Mouse (Mus musculus): ENCODE measurements around the gene Dnah8. TPM values are rescaled to one million over a fixed set of nuclear protein-coding genes. Genes with fewer than 3 reads are reported as not detected.

The Dnah8 gene
- total RNA-seq, 2 experiments from 2014 or later, result 6.1 to 23.9 TPM

GRCm38 (mm10) chr17:30657530-30658151 is 33.5 kb downstream of the Dnah8 start:
- ATAC-seq (replicated peaks; ENCODE audit: low FRiP score, poor library complexity, severe bottlenecking), result no peak

DNA sequence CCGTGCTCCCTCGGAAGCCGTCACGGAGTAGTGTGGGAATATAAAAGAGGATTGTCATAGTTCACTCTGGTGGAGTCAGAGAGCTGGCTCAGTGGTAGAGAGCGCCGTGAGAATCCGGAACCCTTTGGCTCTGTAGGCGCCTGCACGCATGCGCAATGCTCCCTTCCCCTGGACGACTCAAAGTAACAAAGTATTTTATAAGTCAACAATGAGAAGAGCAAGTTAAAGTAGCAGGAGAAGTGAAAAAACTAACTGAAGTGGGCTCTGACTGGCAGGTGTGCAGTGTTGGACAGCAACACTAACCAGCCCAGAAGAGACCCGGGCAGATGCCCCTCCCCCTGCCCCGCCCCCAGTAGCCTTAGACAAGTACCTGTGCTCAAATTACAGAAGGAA is 34.0 kb downstream of the Dnah8 start:
- ATAC-seq (replicated peaks; ENCODE audit: low FRiP score, poor library complexity, severe bottlenecking), result no peak

DNA sequence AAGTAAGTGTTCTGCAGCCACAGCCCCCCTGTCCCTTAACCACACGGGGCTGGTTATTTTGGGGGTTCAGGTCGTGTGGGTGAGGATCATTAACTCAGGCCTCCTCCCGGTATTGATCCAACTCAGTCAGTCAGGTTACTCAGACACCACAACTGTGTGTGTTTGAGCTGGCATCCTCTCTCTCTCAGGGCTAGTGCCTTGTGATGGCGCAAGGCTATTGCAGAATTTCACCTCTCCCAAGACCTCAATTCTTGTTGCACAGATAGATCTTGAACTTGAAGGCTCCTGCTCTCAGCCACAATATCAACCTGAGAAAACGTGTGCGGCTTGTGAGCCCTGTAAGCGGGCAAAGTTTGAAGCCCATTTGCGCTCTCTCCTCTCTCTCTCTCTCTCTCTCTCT is 38.0 kb downstream of the Dnah8 start:
- ATAC-seq (replicated peaks; ENCODE audit: low FRiP score, poor library complexity, severe bottlenecking), result no peak

DNA sequence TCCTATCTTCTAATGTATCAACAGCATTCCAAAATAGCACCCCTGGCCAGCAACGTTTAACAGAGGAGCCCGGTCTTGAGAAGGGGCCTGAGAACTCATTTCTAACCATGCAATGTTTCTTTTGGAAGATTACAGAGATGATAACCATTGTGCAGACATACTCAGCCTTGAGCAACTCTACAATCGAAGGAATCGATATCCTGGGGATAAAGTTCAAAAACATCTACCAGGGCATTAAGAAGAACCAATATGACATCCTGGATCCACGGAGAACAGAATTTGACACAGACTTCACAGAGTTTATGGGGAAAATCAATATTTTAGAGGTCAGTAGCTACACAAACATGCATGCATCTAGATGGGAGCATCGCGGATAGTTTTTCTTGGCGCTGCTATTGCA is 39.0 kb downstream of the Dnah8 start:
- no peak for ATAC-seq (replicated peaks; ENCODE audit: low FRiP score, poor library complexity, severe bottlenecking)

DNA sequence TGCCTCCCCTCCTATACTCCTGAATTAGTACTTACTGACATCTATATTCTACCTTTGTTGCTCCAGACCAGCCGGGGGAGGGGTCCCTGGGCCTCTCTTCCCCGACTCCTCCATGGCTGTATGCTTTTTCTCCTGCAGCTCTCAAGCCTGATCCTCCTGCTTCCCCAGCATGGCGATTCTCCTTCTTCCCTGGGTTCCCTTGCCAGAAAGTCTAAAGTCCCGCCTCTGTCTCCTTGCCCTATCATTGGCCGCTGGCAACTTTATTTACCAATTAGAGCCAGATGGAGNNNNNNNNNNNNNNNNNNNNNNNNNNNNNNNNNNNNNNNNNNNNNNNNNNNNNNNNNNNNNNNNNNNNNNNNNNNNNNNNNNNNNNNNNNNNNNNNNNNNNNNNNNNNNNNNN is 40.7 kb downstream of the Dnah8 start:
- ATAC-seq (replicated peaks; ENCODE audit: low FRiP score, poor library complexity, severe bottlenecking), result no peak

DNA sequence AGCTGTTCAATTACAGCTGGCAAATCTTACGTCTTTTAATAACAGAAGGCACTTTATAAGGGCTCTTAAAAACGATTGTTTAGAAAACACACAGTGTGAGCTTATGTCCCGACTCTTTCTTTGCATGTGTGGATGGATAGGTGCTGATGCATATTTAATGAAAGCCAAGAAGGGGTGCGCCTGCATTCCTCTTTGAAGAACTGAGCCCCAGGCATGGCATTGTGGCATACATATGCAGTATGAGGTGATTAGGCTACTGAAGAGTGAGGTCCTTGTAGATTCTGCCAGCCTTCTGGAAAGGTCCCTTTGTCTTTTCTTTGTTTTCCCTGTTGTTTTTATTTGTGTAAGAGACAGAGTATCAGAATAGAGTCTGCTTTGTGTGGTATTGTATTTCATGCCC is 48.4 kb downstream of the Dnah8 start:
- ATAC-seq (replicated peaks; ENCODE audit: low FRiP score, poor library complexity, severe bottlenecking), result no peak

- no peak for ATAC-seq (replicated peaks; ENCODE audit: low FRiP score, poor library complexity, severe bottlenecking)
Observed at GRCm38 (mm10) chr17:30673023-30673422, 48.9 kb downstream of the Dnah8 start.

- ATAC-seq (replicated peaks; ENCODE audit: low FRiP score, poor library complexity, severe bottlenecking), result no peak
Observed at GRCm38 (mm10) chr17:30675021-30675740, 51.0 kb downstream of the Dnah8 start.

- no peak for ATAC-seq (replicated peaks; ENCODE audit: low FRiP score, poor library complexity, severe bottlenecking)
Observed at GRCm38 (mm10) chr17:30678523-30678922, 54.4 kb downstream of the Dnah8 start.

GRCm38 (mm10) chr17:30679612-30680011 is 55.5 kb downstream of the Dnah8 start:
- ATAC-seq (replicated peaks; ENCODE audit: low FRiP score, poor library complexity, severe bottlenecking), result no peak

DNA sequence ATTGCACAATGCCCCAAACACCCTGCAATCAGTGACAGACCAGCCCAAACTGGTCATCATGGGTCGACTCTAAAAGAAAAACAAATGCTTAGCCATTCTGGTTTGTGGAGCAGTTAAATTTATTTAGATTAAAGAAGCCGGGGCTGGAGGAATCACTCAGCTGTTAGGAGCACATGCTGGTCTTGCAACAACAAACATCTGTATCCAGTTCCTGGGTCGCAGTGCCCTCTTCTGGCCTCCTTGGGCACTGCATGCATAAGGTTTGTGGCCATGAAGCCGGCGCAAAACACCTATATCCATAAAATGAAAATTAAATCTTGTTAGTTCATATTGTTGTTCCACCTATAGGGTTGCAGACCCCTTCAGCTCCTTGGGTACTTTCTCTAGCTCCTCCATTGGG is 57.5 kb downstream of the Dnah8 start:
- ATAC-seq (replicated peaks; ENCODE audit: low FRiP score, poor library complexity, severe bottlenecking), result 0 out of 2 replicates have a peak, but pooled peaks have one; percentile 42

GRCm38 (mm10) chr17:30690181-30690580 is 66.0 kb downstream of the Dnah8 start:
- ATAC-seq (replicated peaks; ENCODE audit: low FRiP score, poor library complexity, severe bottlenecking), result no peak

DNA sequence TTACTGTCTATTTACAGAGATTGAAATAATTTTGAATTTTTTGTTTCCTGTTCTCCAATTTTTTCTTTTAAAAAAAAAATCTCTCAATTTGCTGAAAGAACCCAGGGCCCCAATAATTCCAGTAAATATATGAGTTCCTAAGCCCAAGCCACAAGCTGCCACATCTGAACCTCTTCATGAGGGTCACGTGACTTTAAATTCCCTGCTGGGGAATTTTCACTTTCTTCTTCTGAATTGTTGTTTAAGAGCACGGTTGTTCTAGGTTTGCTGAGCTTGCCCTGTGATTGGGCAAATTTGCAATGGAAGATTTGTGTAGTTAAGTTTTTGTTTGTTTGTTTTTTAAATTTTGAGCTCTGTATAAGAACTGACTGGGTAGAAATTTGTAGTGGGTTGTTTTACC is 67.3 kb downstream of the Dnah8 start:
- ATAC-seq (replicated peaks; ENCODE audit: low FRiP score, poor library complexity, severe bottlenecking), result no peak

DNA sequence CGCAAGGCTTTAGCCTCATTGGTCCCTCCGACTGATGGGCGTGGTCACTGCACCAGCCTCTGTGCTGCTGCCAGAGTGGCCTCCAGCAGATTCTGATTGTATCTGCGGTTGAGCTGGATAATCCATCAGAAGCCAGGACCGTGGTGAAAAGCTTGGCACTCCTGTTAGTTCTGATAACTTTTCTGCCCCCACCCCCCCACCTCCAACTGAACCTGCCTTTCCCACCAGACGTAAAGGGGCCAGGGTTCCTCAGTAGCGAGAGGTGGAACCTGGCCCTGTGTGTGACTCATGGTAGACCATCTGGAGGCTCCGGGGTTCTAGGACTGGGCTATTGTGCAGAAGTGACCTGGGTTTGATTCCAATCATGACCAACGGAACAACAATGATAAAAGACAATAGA is 70.1 kb downstream of the Dnah8 start:
- no peak for ATAC-seq (replicated peaks; ENCODE audit: low FRiP score, poor library complexity, severe bottlenecking)

DNA sequence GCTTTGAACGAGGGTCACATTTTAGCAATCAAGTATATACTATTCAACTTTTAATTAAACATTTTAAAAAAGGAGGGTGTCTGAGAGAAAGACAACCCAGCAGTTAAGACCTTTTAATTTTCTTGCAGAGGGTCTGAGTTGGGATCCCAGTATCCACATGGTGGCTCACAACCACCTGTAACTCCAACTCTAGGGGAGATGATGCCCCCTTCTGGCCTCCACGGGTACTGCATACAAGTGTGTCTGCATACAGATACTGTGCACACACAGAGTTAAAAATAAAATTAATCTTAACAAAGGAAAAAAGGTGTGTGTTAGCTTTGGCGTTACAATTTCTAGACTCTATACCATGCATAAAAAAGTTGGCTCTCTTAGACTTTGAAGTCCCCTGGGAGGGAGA is 90.6 kb downstream of the Dnah8 start:
- no peak for ATAC-seq (replicated peaks; ENCODE audit: low FRiP score, poor library complexity, severe bottlenecking)

GRCm38 (mm10) chr17:30718197-30718596 is 94.0 kb downstream of the Dnah8 start:
- ATAC-seq (replicated peaks; ENCODE audit: low FRiP score, poor library complexity, severe bottlenecking), result no peak

- ATAC-seq (replicated peaks; ENCODE audit: low FRiP score, poor library complexity, severe bottlenecking), result no peak
Observed at GRCm38 (mm10) chr17:30719031-30719430, 94.9 kb downstream of the Dnah8 start.

DNA sequence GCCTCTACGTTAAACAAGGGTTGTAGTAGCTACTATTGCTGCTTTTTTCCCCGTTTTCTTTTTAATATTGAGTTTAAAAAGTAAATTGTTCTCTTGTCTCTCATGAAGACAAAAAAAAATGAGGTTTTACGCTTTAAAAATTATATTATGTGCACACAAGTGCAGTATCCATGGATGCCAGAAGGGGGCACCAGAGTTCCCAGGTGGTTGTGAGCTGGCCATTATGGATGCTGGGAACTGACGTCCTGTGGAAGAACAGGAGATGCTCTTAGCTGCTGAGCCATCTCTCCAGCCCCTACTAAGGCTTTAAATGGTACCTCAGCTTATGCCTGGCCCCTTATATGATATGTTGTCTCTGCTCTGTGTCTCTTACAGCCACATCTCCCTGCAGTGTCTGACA is 103.6 kb downstream of the Dnah8 start:
- no peak for ATAC-seq (replicated peaks; ENCODE audit: low FRiP score, poor library complexity, severe bottlenecking)

GRCm38 (mm10) chr17:30732736-30733135 is 108.6 kb downstream of the Dnah8 start:
- no peak for ATAC-seq (replicated peaks; ENCODE audit: low FRiP score, poor library complexity, severe bottlenecking)

DNA sequence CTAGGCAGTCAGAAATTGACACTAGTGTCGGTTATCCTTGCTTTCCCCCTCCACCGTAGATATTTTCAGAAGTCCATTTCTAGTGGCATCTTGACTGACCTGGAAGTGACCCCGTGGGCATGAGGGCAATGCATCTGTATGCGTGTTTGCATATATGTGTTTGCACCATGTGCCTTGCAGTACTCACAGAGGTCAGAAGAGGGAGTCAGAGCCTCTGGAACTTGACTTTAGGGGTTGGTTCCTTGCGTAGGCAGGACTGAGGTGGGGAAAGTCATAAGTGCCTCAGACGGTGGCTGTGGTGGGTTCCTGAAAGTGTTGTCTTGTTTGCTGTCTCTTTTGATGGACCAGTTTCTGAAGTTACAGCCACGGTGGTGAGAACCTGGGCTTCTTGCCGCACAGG is 110.6 kb downstream of the Dnah8 start:
- no peak for ATAC-seq (replicated peaks; ENCODE audit: low FRiP score, poor library complexity, severe bottlenecking)

- no peak for ATAC-seq (replicated peaks; ENCODE audit: low FRiP score, poor library complexity, severe bottlenecking)
Observed at GRCm38 (mm10) chr17:30735454-30735853, 111.3 kb downstream of the Dnah8 start.

DNA sequence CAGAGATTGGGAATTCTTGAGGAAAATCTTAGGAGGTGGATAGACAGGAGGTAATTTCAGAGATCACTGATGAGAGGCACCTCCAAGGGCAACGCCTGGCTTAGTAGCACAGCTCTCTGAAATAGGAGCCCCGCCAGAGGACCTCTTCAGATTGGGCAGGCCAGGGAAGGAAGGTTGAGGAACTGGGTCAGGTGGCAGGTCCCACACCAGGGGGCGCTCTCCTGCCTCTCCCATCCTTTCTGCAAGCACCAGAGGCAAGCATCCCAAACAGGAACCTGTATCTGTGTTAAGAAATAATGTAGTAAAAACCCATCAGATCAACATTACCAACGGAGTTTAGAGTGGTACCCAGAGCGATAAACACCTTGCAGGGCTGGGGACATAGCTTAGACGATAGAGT is 113.6 kb downstream of the Dnah8 start:
- ATAC-seq (replicated peaks; ENCODE audit: low FRiP score, poor library complexity, severe bottlenecking), result no peak
